Mouse (Mus musculus) MEL (cell line): ENCODE measurements around the gene Cep170b. TPM values are rescaled to one million over a fixed set of nuclear protein-coding genes. Genes with fewer than 3 reads are reported as not detected.

Experiments
- DNase-seq: peaks from one replicate; pipeline ENCODE4 v3.0.0; 2011; ENCODE audit warnings: low read depth, low spot score
- H3K27ac ChIP-seq: 2 replicates; pipeline ENCODE4 v1.5.1; 2012; ENCODE audit warnings: low read depth, mild to moderate bottlenecking, control low read depth, low read length, moderate library complexity; ENCODE audit not compliant: control insufficient read depth
- H3K27me3 ChIP-seq, 2 experiments: fragments of 150-350 bp in 1 of 2; sonication (generic) in 1 of 2; 2 replicates each; pipeline ENCODE4 v1.6.1; 2012; ENCODE audit warnings: low read length in 2 of 2, mild to moderate bottlenecking in 2 of 2, improper control_type of control experiment in 1 of 2, moderate library complexity in 1 of 2; ENCODE audit not compliant: insufficient read depth in 2 of 2, control insufficient read depth in 1 of 2
- H3K36me3 ChIP-seq, 2 experiments: 2 replicates each; pipeline ENCODE4 v1.6.1; 2012 to 2014; ENCODE audit warnings: low read length in 2 of 2, improper control_type of control experiment in 1 of 2, inconsistent platforms in 1 of 2, mild to moderate bottlenecking in 1 of 2; ENCODE audit not compliant: insufficient read depth in 2 of 2, control insufficient read depth in 1 of 2
- H3K4me1 ChIP-seq, 2 experiments: fragments of 150-350 bp in 1 of 2; sonication (generic) in 1 of 2; 2 replicates each; pipeline ENCODE4 v1.6.1; 2012; ENCODE audit warnings: low read length in 2 of 2, improper control_type of control experiment in 1 of 2, mild to moderate bottlenecking in 1 of 2; ENCODE audit not compliant: insufficient read depth in 2 of 2, control insufficient read depth in 1 of 2
- H3K4me3 ChIP-seq, 2 experiments: fragments of 150-350 bp in 1 of 2; sonication (generic) in 1 of 2; 2 replicates each; pipeline ENCODE4 v1.5.1; 2012; ENCODE audit warnings: low read depth in 2 of 2, low read length in 2 of 2, mild to moderate bottlenecking in 2 of 2, moderate library complexity in 2 of 2, control low read depth in 1 of 2, improper control_type of control experiment in 1 of 2; ENCODE audit not compliant: control insufficient read depth in 1 of 2, insufficient read depth in 1 of 2
- H3K79me2 ChIP-seq: 2 replicates; pipeline ENCODE4 v1.6.1; 2012; ENCODE audit warnings: mild to moderate bottlenecking, low read length, moderate library complexity; ENCODE audit not compliant: control insufficient read depth, poor library complexity, insufficient read depth
- H3K9ac ChIP-seq: 2 replicates; pipeline ENCODE4 v1.6.1; 2012; ENCODE audit warnings: low read depth, mild to moderate bottlenecking, control low read depth, low read length, moderate library complexity; ENCODE audit not compliant: control insufficient read depth, poor library complexity, severe bottlenecking
- H3K9me3 ChIP-seq: fragments of 150-350 bp; sonication (generic); replicated peaks from 2 replicates; pipeline ENCODE4 v1.6.1; 2012; ENCODE audit warnings: mild to moderate bottlenecking, low read length, improper control_type of control experiment, moderate library complexity; ENCODE audit not compliant: insufficient read depth
- BHLHE40 ChIP-seq: IDR thresholded peaks from 2 replicates; pipeline ENCODE4 v1.6.1; 2012; ENCODE audit warnings: low read depth, mild to moderate bottlenecking, inconsistent platforms, low read length, improper control_type of control experiment, borderline replicate concordance
- CHD2 ChIP-seq: IDR thresholded peaks from 2 replicates; pipeline ENCODE4 v1.6.1; 2011; ENCODE audit warnings: low read length, improper control_type of control experiment
- ELF1 ChIP-seq: IDR thresholded peaks from 2 replicates; pipeline ENCODE4 v1.6.1; 2014; ENCODE audit warnings: low read depth, mild to moderate bottlenecking, inconsistent platforms, low read length, improper control_type of control experiment, moderate library complexity
- ETS1 ChIP-seq: IDR thresholded peaks from 2 replicates; pipeline ENCODE4 v1.6.1; 2012; ENCODE audit warnings: low read depth, mild to moderate bottlenecking, inconsistent platforms, low read length, improper control_type of control experiment, moderate library complexity
- GABPA ChIP-seq: IDR thresholded peaks from 2 replicates; pipeline ENCODE4 v1.6.1; 2012; ENCODE audit warnings: low read depth, mild to moderate bottlenecking, inconsistent platforms, low read length, improper control_type of control experiment, moderate library complexity
- GATA1 ChIP-seq: IDR thresholded peaks from 2 replicates; pipeline ENCODE4 v1.6.1; 2011; ENCODE audit warnings: low read depth, low read length, improper control_type of control experiment
- HCFC1 ChIP-seq: IDR thresholded peaks from 2 replicates; pipeline ENCODE4 v1.6.1; 2012; ENCODE audit warnings: low read depth, mild to moderate bottlenecking, inconsistent platforms, low read length, improper control_type of control experiment, moderate library complexity
- JUND ChIP-seq: IDR thresholded peaks from 2 replicates; pipeline ENCODE4 v1.6.1; 2011; ENCODE audit warnings: low read depth, mild to moderate bottlenecking, improper control_type of control experiment, low read length
- KAT2A ChIP-seq: conservative IDR thresholded peaks from 2 replicates; pipeline ENCODE4 v1.6.1; 2012; ENCODE audit warnings: low read depth, low read length, improper control_type of control experiment, inconsistent platforms
- MAX ChIP-seq: IDR thresholded peaks from 2 replicates; pipeline ENCODE4 v1.6.1; 2011; ENCODE audit warnings: low read length, improper control_type of control experiment
- MAZ ChIP-seq: IDR thresholded peaks from 2 replicates; pipeline ENCODE4 v1.6.1; 2012; ENCODE audit warnings: low read depth, mild to moderate bottlenecking, inconsistent platforms, low read length, improper control_type of control experiment
- MEF2A ChIP-seq: IDR thresholded peaks from 2 replicates; pipeline ENCODE4 v1.6.1; 2014; ENCODE audit warnings: low read depth, mild to moderate bottlenecking, inconsistent platforms, low read length, improper control_type of control experiment; ENCODE audit not compliant: poor library complexity, insufficient replicate concordance, severe bottlenecking; ENCODE audit errors: extremely low read depth
- MXI1 ChIP-seq: IDR thresholded peaks from 2 replicates; pipeline ENCODE4 v1.6.1; 2011; ENCODE audit warnings: mild to moderate bottlenecking, low read depth, low read length, improper control_type of control experiment
- MYB ChIP-seq: IDR thresholded peaks from 2 replicates; pipeline ENCODE4 v1.6.1; 2011; ENCODE audit warnings: mild to moderate bottlenecking, low read depth, low read length, improper control_type of control experiment
- MYC ChIP-seq: IDR thresholded peaks from 2 replicates; pipeline ENCODE4 v1.6.1; 2011; ENCODE audit warnings: low read depth, mild to moderate bottlenecking, low read length, improper control_type of control experiment, moderate library complexity
- NRF1 ChIP-seq: IDR thresholded peaks from 2 replicates; pipeline ENCODE4 v1.6.1; 2014; ENCODE audit warnings: low read depth, mild to moderate bottlenecking, inconsistent platforms, low read length, improper control_type of control experiment, moderate library complexity; ENCODE audit not compliant: poor library complexity, insufficient read depth, severe bottlenecking
- POLR2A ChIP-seq, 2 experiments: IDR thresholded peaks; 2 replicates each; pipeline ENCODE4 v1.6.1; 2011 to 2012; ENCODE audit warnings: low read length in 2 of 2, mild to moderate bottlenecking in 2 of 2, control low read depth in 1 of 2, improper control_type of control experiment in 1 of 2, low read depth in 1 of 2, moderate library complexity in 1 of 2; ENCODE audit not compliant: control insufficient read depth in 1 of 2, insufficient read depth in 1 of 2, poor library complexity in 1 of 2
- POLR2AphosphoS2 ChIP-seq: IDR thresholded peaks from 2 replicates; pipeline ENCODE4 v1.6.1; 2011; ENCODE audit warnings: low read length, improper control_type of control experiment
- POLR2AphosphoS5 ChIP-seq: IDR thresholded peaks from 2 replicates; pipeline ENCODE4 v1.6.1; 2012; ENCODE audit warnings: low read depth, borderline replicate concordance, mild to moderate bottlenecking, inconsistent platforms, low read length, moderate library complexity, mixed read lengths
- RAD21 ChIP-seq: IDR thresholded peaks from 2 replicates; pipeline ENCODE4 v1.6.1; 2011; ENCODE audit warnings: mild to moderate bottlenecking, low read depth, low read length, improper control_type of control experiment
- RCOR1 ChIP-seq: IDR thresholded peaks from 2 replicates; pipeline ENCODE4 v1.6.1; 2012; ENCODE audit warnings: low read depth, mild to moderate bottlenecking, inconsistent platforms, low read length, improper control_type of control experiment
- SIN3A ChIP-seq: IDR thresholded peaks from 2 replicates; pipeline ENCODE4 v1.6.1; 2012; ENCODE audit warnings: low read length, improper control_type of control experiment, inconsistent platforms
- SMC3 ChIP-seq: IDR thresholded peaks from 2 replicates; pipeline ENCODE4 v1.6.1; 2011; ENCODE audit warnings: low read depth, low read length, improper control_type of control experiment
- TAL1 ChIP-seq: IDR thresholded peaks from 2 replicates; pipeline ENCODE4 v1.6.1; 2012; ENCODE audit warnings: mild to moderate bottlenecking, inconsistent platforms, low read length, moderate library complexity, mixed read lengths
- TBP ChIP-seq: IDR thresholded peaks from 2 replicates; pipeline ENCODE4 v1.8.0; 2011; ENCODE audit warnings: low read depth, low read length, improper control_type of control experiment
- TCF12 ChIP-seq: IDR thresholded peaks from 2 replicates; pipeline ENCODE4 v1.6.1; 2014; ENCODE audit warnings: low read depth, mild to moderate bottlenecking, inconsistent platforms, low read length, improper control_type of control experiment, moderate library complexity
- UBTF ChIP-seq: IDR thresholded peaks from 2 replicates; pipeline ENCODE4 v1.6.1; 2012; ENCODE audit warnings: low read depth, mild to moderate bottlenecking, inconsistent platforms, low read length, improper control_type of control experiment, moderate library complexity, borderline replicate concordance; ENCODE audit not compliant: insufficient read depth
- USF2 ChIP-seq, 2 experiments: IDR thresholded peaks; 2 replicates each; pipeline ENCODE4 v1.6.1; 2011 to 2012; ENCODE audit warnings: improper control_type of control experiment in 2 of 2, low read length in 2 of 2, borderline replicate concordance in 1 of 2, inconsistent platforms in 1 of 2, low read depth in 1 of 2, mild to moderate bottlenecking in 1 of 2; ENCODE audit not compliant: insufficient read depth in 1 of 2
- ZC3H11A ChIP-seq: IDR thresholded peaks from 2 replicates; pipeline ENCODE4 v1.6.1; 2012; ENCODE audit warnings: low read depth, mild to moderate bottlenecking, inconsistent platforms, low read length, improper control_type of control experiment
- ZMIZ1 ChIP-seq: IDR thresholded peaks from 2 replicates; pipeline ENCODE4 v1.6.1; 2012; ENCODE audit warnings: low read depth, mild to moderate bottlenecking, inconsistent platforms, low read length, improper control_type of control experiment, moderate library complexity
- polyA plus RNA-seq, 2 experiments: library from polyadenylated mRNA; stranded (reverse) in 1 of 2; unstranded in 1 of 2; fragments of >175 nt in 1 of 2; fragments of >200 nt in 1 of 2; gene quantifications; 2 replicates each; pipeline versions ENCODE4 v1.2.1 to v1.2.4; 2012; ENCODE audit warnings: low replicate concordance in 2 of 2, low read depth in 1 of 2; ENCODE audit not compliant: insufficient read length in 2 of 2, insufficient read depth in 1 of 2, missing spikeins in 1 of 2
- total RNA-seq: library from RNA; depleted of rRNA; stranded (reverse); fragments of 300-350 nt; gene quantifications from 2 replicates; pipeline ENCODE4 v1.2.3, GENCODE M21; 2012

The Cep170b gene
- total and polyA plus RNA-seq, 3 experiments: 49.7 to 64.0 TPM; not detected in 1

- TF ChIP-seq RAD21: no peak
- TF ChIP-seq MYB: no peak
- no peak for TF ChIP-seq JUND
- no peak for TF ChIP-seq NRF1
- 0 out of 2 replicates have a peak, but pooled peaks have one; percentile 39 for TF ChIP-seq POLR2AphosphoS2
- no peak for TF ChIP-seq GABPA
- TF ChIP-seq SMC3: peak; percentile 6; the same call in 1 of the 2 replicates
- no peak for TF ChIP-seq ZC3H11A
- TF ChIP-seq MAZ: peak; percentile 49
- peak; percentile 9 for TF ChIP-seq HCFC1
- TF ChIP-seq TBP: no peak
- peak; percentile 62 for TF ChIP-seq GATA1
These were observed 47.3 kb upstream of the Cep170b start (continued) for GRCm38 (mm10) chr12:112672744-112673575.

GRCm38 (mm10) chr12:112673576-112674091 lies 46.6 kb upstream of the Cep170b start:
- peak; percentile 78 for DNase-seq
- H3K79me2 ChIP-seq: peaks cover 59% of the 10 kb centered on the region
- TF ChIP-seq SIN3A (no peak), TAL1 (no peak), ZMIZ1 (no peak), POLR2AphosphoS5 (no peak), MEF2A (no peak), POLR2A (IDR thresholded peaks at IDR 0.05; ENCODE audit: control insufficient read depth in 1 of 2, insufficient read depth in 1 of 2, low read depth in 1 of 2, low read length in 2 of 2, poor library complexity in 1 of 2) (no peak), CHD2 (no peak), BHLHE40 (no peak), KAT2A (no peak), MXI1 (no peak; the same call in 1 of the 2 replicates), TCF12 (no peak), MAX (no peak), POLR2AphosphoS2 (no peak), ELF1 (no peak; the same call in 1 of the 2 replicates), RCOR1 (no peak), MAZ (peak; percentile 7; the same call in 1 of the 2 replicates), NRF1 (peak; percentile 32; the same call in 1 of the 2 replicates), ETS1 (no peak), MYC (no peak), UBTF (peak; percentile 77; the same call in 1 of the 2 replicates), ZC3H11A (no peak), GABPA (no peak), USF2 (IDR thresholded peaks at IDR 0.05; ENCODE audit: borderline replicate concordance in 1 of 2, insufficient read depth in 1 of 2, low read depth in 1 of 2, low read length in 2 of 2) (no peak), JUND (no peak), RAD21 (no peak)
- TF ChIP-seq, all 39 proteins: peak for 3
- peak overlapping the region; percentile 84 to 92 for H3K4me3 ChIP-seq
- H3K27me3 ChIP-seq: no peaks in the 10 kb centered on the region
- peak overlapping the region; percentile 86 for H3K9ac ChIP-seq
- peaks cover 17 to 20% of the 10 kb centered on the region in 2 experiments for H3K36me3 ChIP-seq
- peak overlapping the region; percentile 59 for H3K27ac ChIP-seq
- no peaks in the 10 kb centered on the region for H3K9me3 ChIP-seq
- H3K4me1 ChIP-seq: peaks cover 8 to 46% of the 10 kb centered on the region in 2 experiments
